Mouse (Mus musculus): ENCODE data around the gene Swsap1. TPM values are rescaled to one million over a fixed set of nuclear protein-coding genes. Genes with fewer than 3 reads are reported as not detected.

Swsap1 gene
- polyA plus RNA-seq (2014; fragmentation: Nextera tagmentation; extraction: Ambion mirVana): 11.7 and 12.8 TPM in 2 replicates

DNA sequence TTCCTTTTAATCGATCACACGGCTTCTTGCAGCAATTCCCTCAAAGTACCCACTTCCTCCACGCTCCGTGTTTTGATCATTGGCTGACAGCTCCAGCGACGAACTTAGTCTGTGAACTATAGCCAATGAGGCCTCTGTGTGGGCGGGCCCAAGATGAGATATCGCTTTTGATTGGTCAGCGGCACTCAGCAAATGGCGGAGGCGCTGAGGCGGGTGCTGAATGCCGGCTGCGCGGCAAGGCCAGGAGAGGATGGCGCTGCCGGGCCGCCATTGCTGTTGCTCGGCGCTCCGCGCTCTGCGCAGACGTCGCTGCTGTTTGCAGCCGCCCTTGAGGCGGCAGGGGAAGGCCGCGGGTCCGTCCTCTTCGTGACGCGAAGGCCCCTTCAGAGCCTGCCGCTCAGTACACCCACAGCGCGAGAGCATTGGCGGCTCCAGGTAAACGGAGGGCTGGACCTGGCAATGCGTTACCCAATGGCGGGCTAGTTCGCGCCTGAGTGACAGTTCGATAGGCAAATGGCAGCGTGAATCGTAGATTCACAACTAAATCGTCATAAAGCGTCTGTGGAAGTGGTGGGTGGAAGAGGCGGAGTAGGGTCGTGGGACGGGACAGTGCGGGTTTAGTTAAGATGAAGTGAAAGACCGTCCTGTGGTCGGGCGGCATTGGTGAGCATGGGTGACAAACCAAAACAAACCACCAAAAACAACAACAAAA, at the start of gene Swsap1:
Gene Swsap1 (plus strand): TSS at position 186 of the 712 bp plus-strand sequence.
- DNase-seq (ENCODE audit: low spot score) (peak; percentile 99), ATAC-seq (replicated peaks; ENCODE audit: low FRiP score, low TSS enrichment, low read depth) (peak; percentile 99)
- Histone ChIP-seq H3K36me3 (ENCODE audit: control insufficient read depth, insufficient read depth, low read length) (no peaks in the 10 kb centered on the region), H3K27me3 (replicated peaks; ENCODE audit: control insufficient read depth, insufficient read depth, low read length) (peaks cover 13% of the 10 kb centered on the region), H3K4me1 (replicated peaks; ENCODE audit: control insufficient read depth, insufficient read depth, low read length) (no peaks in the 10 kb centered on the region; the same call in 1 of the 2 replicates), H3K4me2 (ENCODE audit: low read length) (peak within 1 kb of the TSS; percentile 71), H3K27ac (ENCODE audit: low read depth) (peak within 1 kb of the TSS; percentile 85), H3K4me3 (ENCODE audit: low read depth, low read length) (peak within 1 kb of the TSS; percentile 73), H3K9ac (ENCODE audit: low read length) (peak within 1 kb of the TSS; percentile 79), H3K9me3 (ENCODE audit: control insufficient read depth, low read length) (no peaks in the 10 kb centered on the region)
- WGBS: under 1% methylated on average over 50 of the region's 54 CpGs

DNA sequence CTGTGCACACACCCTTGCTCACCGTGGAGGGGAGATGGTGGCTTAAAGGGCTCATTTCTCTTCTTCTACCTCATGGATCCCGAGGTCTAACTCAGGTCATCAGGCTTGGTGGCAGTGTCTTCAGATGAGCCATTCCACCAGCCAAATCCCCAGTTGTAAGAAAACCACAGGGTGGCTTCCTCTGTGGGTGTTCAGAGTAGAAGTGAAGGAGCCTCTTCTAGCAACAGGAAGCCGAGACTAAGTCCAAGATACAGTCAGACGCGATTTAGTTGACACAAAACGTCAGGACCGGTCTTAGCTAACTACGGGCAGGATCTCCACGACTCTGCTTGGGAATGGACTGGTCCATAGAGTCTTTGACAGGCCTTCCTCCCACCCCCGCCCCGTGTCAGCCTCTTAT, 47.3 kb upstream of the Swsap1 start:
- 78% methylated on average over 11 of the region's 11 CpGs for WGBS
- Histone ChIP-seq H3K4me1 (replicated peaks; ENCODE audit: control insufficient read depth, insufficient read depth, low read length) (no peaks in the 10 kb centered on the region), H3K4me2 (ENCODE audit: low read length) (no peak overlapping the region), H3K36me3 (ENCODE audit: control insufficient read depth, insufficient read depth, low read length) (no peaks in the 10 kb centered on the region), H3K9me3 (ENCODE audit: control insufficient read depth, low read length) (no peaks in the 10 kb centered on the region), H3K27ac (ENCODE audit: low read depth) (no peak overlapping the region), H3K27me3 (replicated peaks; ENCODE audit: control insufficient read depth, insufficient read depth, low read length) (no peaks in the 10 kb centered on the region), H3K9ac (ENCODE audit: low read length) (no peak overlapping the region), H3K4me3 (ENCODE audit: low read depth, low read length) (no peak overlapping the region)
- DNase-seq (ENCODE audit: low spot score): no peak
- ATAC-seq (replicated peaks; ENCODE audit: low FRiP score, low TSS enrichment, low read depth): no peak

DNA sequence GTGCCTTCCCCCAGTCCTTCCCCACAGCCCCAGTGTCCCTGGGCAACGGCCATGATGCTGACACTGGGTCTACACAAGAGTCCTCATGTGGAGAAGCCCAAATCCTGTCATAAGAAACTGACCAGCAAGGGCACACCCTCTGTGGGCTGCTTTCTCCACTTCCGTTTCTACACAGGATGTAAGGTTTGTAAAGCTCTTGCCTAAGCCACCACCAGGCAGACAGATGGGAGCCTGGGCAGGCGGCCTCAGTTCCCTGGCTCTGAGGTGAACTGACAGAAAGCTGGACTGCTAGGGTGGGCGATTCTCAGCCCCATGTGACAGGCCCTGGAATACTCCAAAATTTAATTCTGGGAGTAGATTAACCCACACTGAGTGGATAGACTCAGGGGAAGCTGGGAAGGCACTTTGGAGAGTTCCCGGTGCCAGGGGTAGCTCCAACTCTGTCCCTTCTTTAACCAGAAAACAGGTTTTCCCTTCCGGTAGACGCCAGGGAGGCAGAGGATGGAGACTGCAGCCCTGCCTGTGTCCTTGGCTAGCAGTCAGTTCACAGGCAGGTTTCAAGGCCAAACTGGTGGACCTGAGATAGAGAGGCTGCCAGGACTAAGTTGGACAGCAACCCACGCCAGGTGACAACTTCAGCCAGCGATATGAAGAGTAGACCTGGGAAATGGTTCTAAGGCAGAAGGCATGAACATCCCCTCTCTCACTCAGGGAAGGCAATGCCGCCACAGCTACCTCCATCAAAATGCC, 45.9 kb upstream of the Swsap1 start:
- no peak overlapping the region for H3K27ac ChIP-seq (ENCODE audit: low read depth)
- no peak overlapping the region for H3K4me3 ChIP-seq (ENCODE audit: low read depth, low read length)
- DNase-seq (ENCODE audit: low spot score) (no peak), ATAC-seq (replicated peaks; ENCODE audit: low FRiP score, low TSS enrichment, low read depth) (no peak)
- no peaks in the 10 kb centered on the region for H3K27me3 ChIP-seq (replicated peaks; ENCODE audit: control insufficient read depth, insufficient read depth, low read length)
- no peak overlapping the region for H3K9ac ChIP-seq (ENCODE audit: low read length)
- WGBS: 75% methylated on average over 10 of the region's 10 CpGs
- H3K4me2 ChIP-seq (ENCODE audit: low read length): no peak overlapping the region
- H3K9me3 ChIP-seq (ENCODE audit: control insufficient read depth, low read length): no peaks in the 10 kb centered on the region
- no peaks in the 10 kb centered on the region for H3K36me3 ChIP-seq (ENCODE audit: control insufficient read depth, insufficient read depth, low read length)
- H3K4me1 ChIP-seq (replicated peaks; ENCODE audit: control insufficient read depth, insufficient read depth, low read length): no peaks in the 10 kb centered on the region

DNA sequence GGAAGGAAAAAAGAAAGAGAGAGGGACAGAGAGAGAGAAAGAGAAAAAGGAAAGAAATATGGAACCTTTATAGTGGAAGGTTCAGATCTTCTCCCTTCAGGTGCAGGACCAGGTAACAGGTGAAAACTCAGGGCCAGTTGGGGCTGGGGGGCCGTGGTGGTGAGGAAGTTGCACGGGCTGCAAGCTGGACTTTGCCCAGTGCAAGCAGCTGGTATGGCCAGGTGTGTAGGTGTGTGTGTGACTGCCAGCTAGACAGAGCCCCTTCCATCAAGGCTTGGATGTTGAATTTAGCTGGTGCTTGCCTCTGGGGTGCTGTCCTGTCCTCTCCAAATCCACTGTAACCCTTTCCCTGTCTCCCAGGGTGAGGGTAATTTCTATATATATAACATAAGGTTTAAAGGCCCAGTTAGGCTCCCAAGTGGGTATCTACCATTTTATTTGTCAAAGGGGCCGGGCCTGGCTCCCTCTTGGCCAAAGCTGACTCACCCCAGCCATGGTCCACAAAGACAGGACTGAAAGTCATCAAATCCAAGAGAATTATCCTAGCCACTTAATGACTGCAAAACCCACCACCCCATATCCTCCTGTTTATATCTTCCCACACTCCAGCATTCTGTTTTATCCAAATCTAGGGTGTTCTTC, 38.6 kb upstream of the Swsap1 start:
- H3K4me1 ChIP-seq (replicated peaks; ENCODE audit: control insufficient read depth, insufficient read depth, low read length): no peaks in the 10 kb centered on the region; the same call in 1 of the 2 replicates
- H3K4me3 ChIP-seq (ENCODE audit: low read depth, low read length): peak overlapping the region; percentile 62
- H3K9me3 ChIP-seq (ENCODE audit: control insufficient read depth, low read length): no peaks in the 10 kb centered on the region
- no peak for DNase-seq (ENCODE audit: low spot score)
- ATAC-seq (replicated peaks; ENCODE audit: low FRiP score, low TSS enrichment, low read depth): no peak
- H3K27me3 ChIP-seq (replicated peaks; ENCODE audit: control insufficient read depth, insufficient read depth, low read length): 0 out of 2 replicates have a peak, but pooled peaks cover 9% of the 10 kb centered on the region
- 51% methylated on average over 3 of the region's 3 CpGs for WGBS
- no peak overlapping the region for H3K27ac ChIP-seq (ENCODE audit: low read depth)
- peak overlapping the region; percentile 99 for H3K4me2 ChIP-seq (ENCODE audit: low read length)
- H3K36me3 ChIP-seq (ENCODE audit: control insufficient read depth, insufficient read depth, low read length): no peaks in the 10 kb centered on the region
- no peak overlapping the region for H3K9ac ChIP-seq (ENCODE audit: low read length)

DNA sequence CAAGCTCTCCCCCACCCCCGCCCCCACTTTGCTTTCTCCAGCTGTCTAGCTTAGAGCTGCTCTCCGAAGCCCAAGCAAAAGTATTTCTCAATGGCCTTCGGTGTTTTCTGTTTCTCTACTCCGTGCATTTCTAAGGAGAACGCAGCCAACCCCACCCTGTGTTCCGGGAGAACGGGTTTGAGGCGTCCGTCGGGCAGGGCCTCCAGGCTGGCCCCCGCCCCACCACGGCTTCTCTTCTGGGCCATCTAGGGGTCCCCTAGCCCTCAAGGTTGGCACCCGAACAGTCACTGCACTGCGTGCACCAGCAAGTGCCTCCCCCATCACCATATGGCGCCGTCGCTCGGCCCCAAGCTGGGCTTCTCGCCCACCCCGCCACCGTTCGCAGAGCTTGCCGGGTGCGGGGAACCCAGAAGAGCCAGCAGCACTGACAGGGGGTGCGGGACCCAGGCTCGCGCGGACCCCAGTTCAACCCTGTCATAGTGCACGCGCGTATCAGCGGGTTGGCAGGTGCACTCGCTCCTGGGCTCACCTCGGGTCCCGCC, 38.0 kb upstream of the Swsap1 start:
- DNase-seq (ENCODE audit: low spot score): no peak
- WGBS: 2% methylated on average over 33 of the region's 35 CpGs
- peak overlapping the region; percentile 62 for H3K4me3 ChIP-seq (ENCODE audit: low read depth, low read length)
- H3K4me2 ChIP-seq (ENCODE audit: low read length): peak overlapping the region; percentile 99
- ATAC-seq (replicated peaks; ENCODE audit: low FRiP score, low TSS enrichment, low read depth): no peak; the same call in none of the 2 replicates
- no peaks in the 10 kb centered on the region for H3K9me3 ChIP-seq (ENCODE audit: control insufficient read depth, low read length)
- no peaks in the 10 kb centered on the region for H3K36me3 ChIP-seq (ENCODE audit: control insufficient read depth, insufficient read depth, low read length)
- 0 out of 2 replicates have a peak, but pooled peaks cover 9% of the 10 kb centered on the region for H3K27me3 ChIP-seq (replicated peaks; ENCODE audit: control insufficient read depth, insufficient read depth, low read length)
- no peaks in the 10 kb centered on the region; the same call in 1 of the 2 replicates for H3K4me1 ChIP-seq (replicated peaks; ENCODE audit: control insufficient read depth, insufficient read depth, low read length)
- H3K27ac ChIP-seq (ENCODE audit: low read depth): no peak overlapping the region
- H3K9ac ChIP-seq (ENCODE audit: low read length): peak overlapping the region; percentile 53

DNA sequence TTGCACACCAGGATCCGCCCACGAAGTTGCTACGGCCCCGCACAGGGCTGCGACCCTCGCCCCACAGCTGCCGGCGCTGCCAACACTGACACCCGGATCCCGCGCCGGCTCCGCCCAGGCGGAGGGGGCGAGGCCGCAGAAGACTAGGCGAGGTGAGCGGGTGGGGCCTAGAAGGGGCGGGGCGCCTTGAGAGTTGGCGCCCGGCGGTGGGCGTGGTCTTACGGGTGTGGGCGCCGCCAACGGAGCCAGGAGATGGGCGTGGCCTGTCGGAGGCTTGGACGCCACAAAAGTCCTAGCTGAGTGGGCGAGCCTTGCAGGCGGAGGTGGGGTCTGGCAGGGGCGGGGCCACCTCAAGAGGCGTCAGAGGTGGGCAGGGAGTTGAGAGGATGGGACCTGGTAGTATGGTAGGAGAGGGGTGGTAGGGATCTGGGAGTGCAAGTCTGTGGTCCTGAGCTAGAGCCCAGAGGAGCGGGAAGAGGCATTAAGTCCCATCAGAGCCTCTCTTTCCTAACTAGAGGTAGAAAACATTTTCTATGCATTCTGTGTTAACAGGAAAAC, 37.4 kb upstream of the Swsap1 start, which contains the start of gene Rab3d:
Gene Rab3d (minus strand): TSS at position 158 of the 558 bp plus-strand sequence.
- Histone ChIP-seq H3K36me3 (ENCODE audit: control insufficient read depth, insufficient read depth, low read length) (no peaks in the 10 kb centered on the region), H3K4me2 (ENCODE audit: low read length) (peak within 1 kb of the TSS; percentile 99), H3K4me1 (replicated peaks; ENCODE audit: control insufficient read depth, insufficient read depth, low read length) (no peaks in the 10 kb centered on the region; the same call in 1 of the 2 replicates), H3K27ac (ENCODE audit: low read depth) (no peak within 1 kb of the TSS), H3K4me3 (ENCODE audit: low read depth, low read length) (peak within 1 kb of the TSS; percentile 62), H3K27me3 (replicated peaks; ENCODE audit: control insufficient read depth, insufficient read depth, low read length) (0 out of 2 replicates have a peak, but pooled peaks cover 9% of the 10 kb centered on the region), H3K9ac (ENCODE audit: low read length) (peak within 1 kb of the TSS; percentile 53), H3K9me3 (ENCODE audit: control insufficient read depth, low read length) (no peaks in the 10 kb centered on the region)
- 2% methylated on average over 35 of the region's 36 CpGs for WGBS
- ATAC-seq (replicated peaks; ENCODE audit: low FRiP score, low TSS enrichment, low read depth) (peak; percentile 94), DNase-seq (ENCODE audit: low spot score) (peak; percentile 95)

DNA sequence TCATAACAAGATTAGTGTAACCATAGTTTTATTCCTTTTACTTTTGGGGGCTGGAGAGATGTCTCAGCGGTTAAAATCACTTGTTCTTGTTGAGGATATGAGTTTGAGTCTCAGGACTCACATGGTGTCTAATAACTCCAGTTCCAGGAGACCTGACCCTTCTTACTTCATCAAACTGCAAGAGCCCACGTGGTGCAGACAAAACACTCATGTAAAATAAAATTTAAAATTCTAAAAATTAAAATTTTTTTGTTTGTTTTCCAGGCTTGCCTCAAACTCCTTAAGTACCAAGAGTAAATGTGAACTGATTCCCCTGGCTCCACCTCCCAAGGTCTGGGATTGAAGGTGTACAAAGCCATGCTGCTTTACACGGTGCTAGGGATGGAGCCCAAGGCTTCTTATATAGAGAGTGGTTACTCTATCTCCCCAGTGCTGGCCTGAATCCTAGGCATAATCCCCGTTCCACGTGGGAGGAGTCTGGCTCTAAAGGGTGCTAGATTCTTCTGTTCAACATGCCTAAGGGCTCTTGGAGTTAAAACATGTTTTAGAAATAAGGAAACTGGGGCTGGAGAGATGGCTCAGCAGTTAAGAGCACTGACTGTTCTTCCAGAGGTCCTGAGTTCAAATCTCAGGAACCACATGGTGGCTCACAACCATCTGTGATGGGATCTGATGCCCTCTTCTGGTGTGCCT, 36.7 kb upstream of the Swsap1 start:
- WGBS: 27% methylated on average over 5 of the region's 5 CpGs
- no peak overlapping the region for H3K27ac ChIP-seq (ENCODE audit: low read depth)

More for the DNA sequence above, 36.7 kb upstream of the Swsap1 start:
- H3K36me3 ChIP-seq (ENCODE audit: control insufficient read depth, insufficient read depth, low read length): no peaks in the 10 kb centered on the region
- 0 out of 2 replicates have a peak, but pooled peaks cover 9% of the 10 kb centered on the region for H3K27me3 ChIP-seq (replicated peaks; ENCODE audit: control insufficient read depth, insufficient read depth, low read length)
- H3K9me3 ChIP-seq (ENCODE audit: control insufficient read depth, low read length): no peaks in the 10 kb centered on the region
- no peak overlapping the region for H3K9ac ChIP-seq (ENCODE audit: low read length)
- no peak for DNase-seq (ENCODE audit: low spot score)
- ATAC-seq (replicated peaks; ENCODE audit: low FRiP score, low TSS enrichment, low read depth): no peak
- H3K4me3 ChIP-seq (ENCODE audit: low read depth, low read length): peak overlapping the region; percentile 62; the same call in 1 of the 2 replicates
- H3K4me1 ChIP-seq (replicated peaks; ENCODE audit: control insufficient read depth, insufficient read depth, low read length): no peaks in the 10 kb centered on the region; the same call in 1 of the 2 replicates
- peak overlapping the region; percentile 99 for H3K4me2 ChIP-seq (ENCODE audit: low read length)

Data from intestine, embryonic 14.5 days (tissue).